9 mouse cellular contexts compared by ENCODE assay signal in the genomic region with DNA sequence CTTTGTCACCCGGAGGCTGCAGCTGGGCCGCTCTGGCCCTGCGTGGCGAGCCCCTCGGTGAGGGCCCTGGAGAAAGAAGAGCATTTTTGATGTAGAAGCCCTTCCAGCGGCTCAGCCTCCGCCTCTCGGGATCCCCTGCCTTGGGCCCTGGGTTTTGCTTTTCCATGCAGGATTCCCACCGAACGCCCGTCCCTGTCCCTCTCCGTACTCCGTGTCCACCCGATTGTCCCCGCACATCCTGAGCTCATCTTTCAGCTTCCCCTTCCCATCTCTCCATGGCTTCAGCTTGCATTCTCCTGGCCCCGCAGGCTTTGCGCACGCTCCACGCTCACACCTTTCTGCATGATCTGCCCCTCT. TPM values are rescaled to one million over a fixed set of nuclear protein-coding genes. Genes with fewer than 3 reads are reported as not detected.
A peak's percentile ranks its signal among the peaks of the same experiment; 100 is the strongest.
DNase-seq lines count a peak whose midpoint lies in the region; ATAC-seq and TF ChIP-seq lines count a peak whose summit lies in the region.
"Had no signal": no experiment of that assay in that cellular context is flagged by ENCODE, and none has a peak within 500 bp of the region (broad histone marks: within the 10 kb centered on the region; RNA-seq: fewer than 3 reads in every experiment).

No protein-coding gene starts in this region.

- peak overlapping the region; percentile 90 for H3K9ac ChIP-seq in heart, embryonic 12.5 days
- H3K9ac ChIP-seq in ES-E14 (ENCODE audit: insufficient read depth, low read depth, low read length, poor library complexity, severe bottlenecking): peak overlapping the region; percentile 84
- H3K9ac ChIP-seq in forebrain, embryonic 15.5 days (replicated peaks): peak overlapping the region; percentile 87
- peak overlapping the region; percentile 72 for H3K9ac ChIP-seq in liver, postnatal 0 days (replicated peaks)

- no peak for TF ChIP-seq CTCF in liver, postnatal 0 days (IDR thresholded peaks at IDR 0.05; ENCODE audit: low read depth)

- in situ Hi-C loops in ES-E14 (cut with MboI; ENCODE audit: low sequenced_read_pairs in 2 of 2, unreplicated experiment in 2 of 2): no loop called here

- peak overlapping the region; percentile 80; the same call in 1 of the 2 replicates for H3K27ac ChIP-seq in heart, embryonic 12.5 days (ENCODE audit: poor library complexity, severe bottlenecking)
- H3K27ac ChIP-seq in ES-E14 (ENCODE audit: insufficient read depth, low read depth, low read length, poor library complexity, severe bottlenecking): no peak overlapping the region
- peak overlapping the region; percentile 88 for H3K27ac ChIP-seq in forebrain, embryonic 15.5 days (replicated peaks)
- peak overlapping the region; percentile 90 for H3K27ac ChIP-seq in liver, postnatal 0 days (ENCODE audit: low read depth)

- 1% methylated on average over 19 of the region's 19 CpGs for WGBS in heart, embryonic 12.5 days
- WGBS in forebrain, embryonic 15.5 days: 1% methylated on average over 19 of the region's 19 CpGs
- WGBS in liver, postnatal 0 days (ENCODE audit: insufficient replicate concordance): 1% methylated on average over 19 of the region's 19 CpGs

- TF ChIP-seq EP300 in liver, postnatal 0 days (IDR thresholded peaks at IDR 0.05; ENCODE audit: low read depth): no peak

- no peaks in the 10 kb centered on the region for H3K9me3 ChIP-seq in heart, embryonic 12.5 days (replicated peaks)
- H3K9me3 ChIP-seq in ES-E14 (ENCODE audit: control insufficient read depth, insufficient read depth, low read depth, low read length): no peaks in the 10 kb centered on the region
- no peaks in the 10 kb centered on the region for H3K9me3 ChIP-seq in forebrain, embryonic 15.5 days
- H3K9me3 ChIP-seq in liver, postnatal 0 days (ENCODE audit: low read length): no peaks in the 10 kb centered on the region

- H3K36me3 ChIP-seq in heart, embryonic 12.5 days: peaks cover 28% of the 10 kb centered on the region
- no peaks in the 10 kb centered on the region for H3K36me3 ChIP-seq in ES-E14 (ENCODE audit: control insufficient read depth, insufficient read depth, low read length, poor library complexity, severe bottlenecking)
- H3K36me3 ChIP-seq in forebrain, embryonic 15.5 days: peaks cover 26% of the 10 kb centered on the region
- peaks cover 12% of the 10 kb centered on the region; the same call in 1 of the 2 replicates for H3K36me3 ChIP-seq in liver, postnatal 0 days (replicated peaks; ENCODE audit: insufficient read depth, low read length)

- peaks cover 19% of the 10 kb centered on the region for H3K4me1 ChIP-seq in heart, embryonic 12.5 days (replicated peaks)
- H3K4me1 ChIP-seq in ES-E14 (ENCODE audit: control insufficient read depth in 2 of 2, insufficient read depth in 2 of 2, low read length in 2 of 2, poor library complexity in 1 of 2): peaks cover 0 to 10% of the 10 kb centered on the region in 2 experiments; a peak in 2 of 4 replicates
- H3K4me1 ChIP-seq in forebrain, embryonic 15.5 days: peaks cover 34% of the 10 kb centered on the region
- H3K4me1 ChIP-seq in liver, postnatal 0 days (ENCODE audit: insufficient read depth): peaks cover 17% of the 10 kb centered on the region

- no peak for DNase-seq in heart, postnatal 36 days
- no peak for DNase-seq in ES-E14 (ENCODE audit: low read depth, low spot score)
- no peak for DNase-seq in liver, postnatal 0 days
- DNase-seq in adrenal gland, postnatal 10 days: no peak
- DNase-seq in right cerebral cortex, adult 18-20 months: no peak
- DNase-seq in urinary bladder, postnatal 14 days (ENCODE audit: low spot score): no peak

- peak overlapping the region; percentile 94 for H3K4me2 ChIP-seq in heart, embryonic 12.5 days
- peak overlapping the region; percentile 84 for H3K4me2 ChIP-seq in forebrain, embryonic 15.5 days (replicated peaks)
- H3K4me2 ChIP-seq in liver, postnatal 0 days (ENCODE audit: low read depth, low read length): peak overlapping the region; percentile 96

- 0 out of 2 replicates have a peak, but pooled peaks have one; percentile 16 for ATAC-seq in heart, embryonic 12.5 days (ENCODE audit: insufficient number of reproducible peaks, low FRiP score)
- no peak; the same call in 1 of the 2 replicates for ATAC-seq in forebrain, embryonic 15.5 days (replicated peaks)
- peak; percentile 1 for ATAC-seq in liver, postnatal 0 days

- intact Hi-C loops in heart, postnatal 36 days (cut with DNase I): loop anchor here (2.0 to 5.0 kb wide), 2 partner anchors 26 to 143 kb away; a partner anchor contains a TSS

- no peaks in the 10 kb centered on the region for H3K27me3 ChIP-seq in heart, embryonic 12.5 days (replicated peaks)
- no peaks in the 10 kb centered on the region for H3K27me3 ChIP-seq in forebrain, embryonic 15.5 days
- H3K27me3 ChIP-seq in liver, postnatal 0 days (ENCODE audit: insufficient read depth, low read length): no peaks in the 10 kb centered on the region

- peak overlapping the region; percentile 80 for H3K4me3 ChIP-seq in heart, embryonic 12.5 days
- H3K4me3 ChIP-seq in ES-E14 (ENCODE audit: insufficient read depth in 1 of 2, low read depth in 1 of 2, low read length in 2 of 2, poor library complexity in 1 of 2, severe bottlenecking in 1 of 2): peak overlapping the region; percentile 84 to 89
- H3K4me3 ChIP-seq in forebrain, embryonic 15.5 days: peak overlapping the region; percentile 85
- H3K4me3 ChIP-seq in liver, postnatal 0 days (ENCODE audit: low read depth, low read length): peak overlapping the region; percentile 69

TF ChIP-seq in ES-E14, 5 proteins besides CTCF, POLR2A, EP300 and RAD21:
- TF ChIP-seq CHD2 (IDR thresholded peaks at IDR 0.05; ENCODE audit: low read depth, low read length) (no peak), MAFK (IDR thresholded peaks at IDR 0.05; ENCODE audit: insufficient read depth, low read depth, low read length) (no peak), HCFC1 (IDR thresholded peaks at IDR 0.05; ENCODE audit: borderline replicate concordance, insufficient read depth, low read length) (no peak), ZNF384 (IDR thresholded peaks at IDR 0.05; ENCODE audit: low read depth, low read length) (no peak), ZC3H11A (IDR thresholded peaks at IDR 0.05; ENCODE audit: borderline replicate concordance, low read depth, low read length) (no peak)
TF ChIP-seq in ES-E14: peak in this region for 0.

RNA-seq across cellular contexts. Expression of a gene that starts 0.3 kb away (rescaled TPM):
- 17.7 and 19.4 TPM in 2 replicates for polyA plus RNA-seq in heart, embryonic 12.5 days (2016; fragmentation: Nextera tagmentation; extraction: Ambion mirVana)
- total RNA-seq in heart, postnatal 36 days (2021): 10 to 100 TPM; 12.2 to 14.8 TPM
- 7.8 and 11.2 TPM in 2 replicates for total RNA-seq in ES-E14 (2012; rRNA removed)
- polyA plus RNA-seq in forebrain, embryonic 15.5 days (2015; fragmentation: Nextera tagmentation; extraction: Ambion mirVana): 51.5 and 52.3 TPM in 2 replicates
- 14.4 and 16.3 TPM in 2 replicates for polyA plus RNA-seq in liver, postnatal 0 days (2015; fragmentation: Nextera tagmentation; extraction: Ambion mirVana)
- total RNA-seq in adrenal gland, postnatal 10 days (2021): 100 to 1,000 TPM; 298 to 353 TPM

RNA-seq across cellular contexts. Expression of a gene that starts 26.1 kb away (rescaled TPM):
- 12.0 and 12.1 TPM in 2 replicates for polyA plus RNA-seq in heart, embryonic 12.5 days (2016; fragmentation: Nextera tagmentation; extraction: Ambion mirVana)
- total RNA-seq in heart, postnatal 36 days (2021): 1 to 10 TPM; 2.5 to 3.0 TPM
- 8.1 and 14.6 TPM in 2 replicates for total RNA-seq in ES-E14 (2012; rRNA removed)
- 54.9 and 55.6 TPM in 2 replicates for polyA plus RNA-seq in forebrain, embryonic 15.5 days (2015; fragmentation: Nextera tagmentation; extraction: Ambion mirVana)
- polyA plus RNA-seq in liver, postnatal 0 days (2015; fragmentation: Nextera tagmentation; extraction: Ambion mirVana): 0.89 and 1.1 TPM in 2 replicates
- 1 to 10 TPM; 4.4 to 5.5 TPM for total RNA-seq in adrenal gland, postnatal 10 days (2021)

RNA-seq across cellular contexts. Expression of a gene that starts 44.3 kb away (rescaled TPM):
- polyA plus RNA-seq in heart, embryonic 12.5 days (2016; fragmentation: Nextera tagmentation; extraction: Ambion mirVana): 15.5 and 20.8 TPM in 2 replicates
- 10 to 100 TPM; 45.2 TPM for total RNA-seq in heart, postnatal 36 days (2021)
- 59.8 and 67.1 TPM in 2 replicates for total RNA-seq in ES-E14 (2012; rRNA removed)
- 22.2 and 23.5 TPM in 2 replicates for polyA plus RNA-seq in forebrain, embryonic 15.5 days (2015; fragmentation: Nextera tagmentation; extraction: Ambion mirVana)
- 15.0 and 16.3 TPM in 2 replicates for polyA plus RNA-seq in liver, postnatal 0 days (2015; fragmentation: Nextera tagmentation; extraction: Ambion mirVana)
- total RNA-seq in adrenal gland, postnatal 10 days (2021): 10 to 100 TPM; 60.6 to 72.7 TPM

RNA-seq across cellular contexts. Expression of a gene that starts 47.2 kb away (rescaled TPM):
- polyA plus RNA-seq in heart, embryonic 12.5 days (2016; fragmentation: Nextera tagmentation; extraction: Ambion mirVana): 0.12 TPM in 1 of 2 replicates, not detected in the other
- not detected for total RNA-seq in heart, postnatal 36 days (2021)
- total RNA-seq in ES-E14 (2012; rRNA removed): 0.11 TPM in 1 of 2 replicates, not detected in the other
- polyA plus RNA-seq in forebrain, embryonic 15.5 days (2015; fragmentation: Nextera tagmentation; extraction: Ambion mirVana): 0.06 TPM in 1 of 2 replicates, not detected in the other
- polyA plus RNA-seq in liver, postnatal 0 days (2015; fragmentation: Nextera tagmentation; extraction: Ambion mirVana): 0.04 TPM in 1 of 2 replicates, not detected in the other
- under 1 TPM in 1 of 2 experiments, not detected in 1; 0.09 TPM for total RNA-seq in adrenal gland, postnatal 10 days (2021)
- total RNA-seq: hematopoietic stem cell, adult 5-6 weeks had no signal

Comparison
In these comparisons a context has a peak if more than half of its experiments do, and no peak if none do; other contexts are left out.
1. RNA of a gene that starts 0.3 kb away (total RNA-seq): 298 to 353 TPM in adrenal gland, postnatal 10 days; 12.2 to 14.8 TPM in heart, postnatal 36 days and 7.8 to 11.2 TPM in ES-E14; every median in the first group is over 10 times any median in the second.
2. Peak in every context shown above with its lines, with median percentiles within 50 percentile points of each other: H3K4me2 ChIP-seq, H3K4me3 ChIP-seq and H3K9ac ChIP-seq.